Mouse (Mus musculus): ENCODE measurements around the gene F11r. TPM values are rescaled to one million over a fixed set of nuclear protein-coding genes. Genes with fewer than 3 reads are reported as not detected.
A peak's percentile ranks its signal among the peaks of the same experiment; 100 is the strongest.

Gene F11r
- total and polyA plus RNA-seq, 3 experiments: 0.31 to 1.8 TPM; not detected in 1

DNA sequence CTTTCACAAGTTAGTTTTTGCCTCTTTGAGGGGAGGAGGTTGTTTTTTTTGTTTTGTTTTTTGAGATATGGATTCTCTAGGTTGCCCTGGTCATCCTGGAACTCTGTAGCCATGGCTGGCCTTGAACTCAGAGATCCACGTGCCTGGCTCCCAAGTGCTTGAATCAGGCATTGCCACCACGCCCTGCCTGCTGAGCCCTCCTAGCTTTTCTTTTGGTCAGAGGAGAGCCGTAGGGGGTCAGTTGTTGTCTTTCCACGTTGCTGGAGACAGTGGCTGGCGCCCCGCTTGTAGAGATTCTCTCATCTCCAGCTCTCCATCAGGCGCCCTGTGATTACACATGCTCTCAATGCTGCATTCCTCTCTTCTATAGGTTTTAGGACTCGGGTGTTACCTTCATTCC lies 23.7 kb upstream of the F11r start:
- no peak for DNase-seq (ENCODE audit: low read depth, low spot score)
- no peak overlapping the region for H3K4me3 ChIP-seq (ENCODE audit: control insufficient read depth in 1 of 2, insufficient read depth in 1 of 2, low read depth in 2 of 2, low read length in 2 of 2)
- peaks cover 30% of the 10 kb centered on the region for H3K79me2 ChIP-seq (ENCODE audit: control insufficient read depth, insufficient read depth, low read length, poor library complexity)
- peaks cover 1 to 12% of the 10 kb centered on the region in 2 experiments; a peak in 3 of 4 replicates for H3K36me3 ChIP-seq (ENCODE audit: control insufficient read depth in 1 of 2, insufficient read depth in 2 of 2, low read length in 2 of 2)
- H3K9me3 ChIP-seq (replicated peaks; ENCODE audit: insufficient read depth, low read length): no peaks in the 10 kb centered on the region
- H3K4me1 ChIP-seq (ENCODE audit: control insufficient read depth in 1 of 2, insufficient read depth in 2 of 2, low read length in 2 of 2): 0 out of 4 replicates have a peak, but pooled peaks cover 0 to 6% of the 10 kb centered on the region in 2 experiments
- no peak overlapping the region for H3K27ac ChIP-seq (ENCODE audit: control insufficient read depth, low read depth, low read length)
- no peak for TF ChIP-seq RAD21 (IDR thresholded peaks at IDR 0.05; ENCODE audit: low read depth, low read length)
- no peak for TF ChIP-seq SMC3 (IDR thresholded peaks at IDR 0.05; ENCODE audit: low read depth, low read length)
- TF ChIP-seq E2F4 (IDR thresholded peaks at IDR 0.05; ENCODE audit: borderline replicate concordance, low read depth, low read length): no peak
- no peak for TF ChIP-seq NELFE (IDR thresholded peaks at IDR 0.05; ENCODE audit: low read depth, low read length)
- no peak for TF ChIP-seq POLR2AphosphoS2 (IDR thresholded peaks at IDR 0.05; ENCODE audit: low read length)
- TF ChIP-seq ZMIZ1 (IDR thresholded peaks at IDR 0.05; ENCODE audit: low read depth, low read length): no peak
- TF ChIP-seq HCFC1 (IDR thresholded peaks at IDR 0.05; ENCODE audit: low read depth, low read length): no peak
- TF ChIP-seq ELF1 (IDR thresholded peaks at IDR 0.05; ENCODE audit: low read depth, low read length): no peak
- TF ChIP-seq JUND (IDR thresholded peaks at IDR 0.05; ENCODE audit: low read depth, low read length): no peak
- no peak for TF ChIP-seq EP300 (IDR thresholded peaks at IDR 0.05; ENCODE audit: low read depth in 1 of 2, low read length in 2 of 2)
- TF ChIP-seq CTCF (IDR thresholded peaks at IDR 0.05 in 2 of 3, conservative IDR thresholded peaks at IDR 0.05 in 1 of 3; ENCODE audit: control insufficient read depth in 1 of 3, insufficient read depth in 1 of 3, low read depth in 2 of 3, low read length in 3 of 3, poor library complexity in 1 of 3, severe bottlenecking in 1 of 3): no peak
- no peak for TF ChIP-seq USF2 (IDR thresholded peaks at IDR 0.05; ENCODE audit: borderline replicate concordance in 1 of 2, insufficient read depth in 1 of 2, low read depth in 1 of 2, low read length in 2 of 2)
- H3K9ac ChIP-seq (ENCODE audit: control insufficient read depth, low read depth, low read length, poor library complexity, severe bottlenecking): no peak overlapping the region
- H3K27me3 ChIP-seq (ENCODE audit: control insufficient read depth in 1 of 2, insufficient read depth in 2 of 2, low read length in 2 of 2): no peaks in the 10 kb centered on the region

DNA sequence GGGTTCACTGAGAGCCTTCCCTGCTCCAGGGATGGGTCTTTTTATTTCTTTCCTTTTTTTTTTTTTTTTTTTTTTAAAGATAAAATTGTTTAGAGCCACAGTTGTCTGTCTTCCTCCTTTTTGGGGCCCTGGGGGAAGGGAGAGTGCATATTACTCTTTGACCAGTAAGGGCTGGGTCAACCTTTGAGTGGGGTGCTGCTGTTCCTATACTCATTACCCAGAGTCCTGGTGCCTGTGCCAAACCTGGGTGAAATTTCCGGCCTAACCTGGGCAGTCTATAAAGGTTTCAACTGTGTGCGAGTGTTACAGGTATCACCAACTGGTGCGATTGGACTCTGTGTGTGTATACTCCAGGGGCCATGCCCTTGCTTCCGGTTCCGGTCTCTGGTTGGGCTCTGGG lies 18.7 kb upstream of the F11r start, which contains the start of gene Tstd1:
Tstd1 (plus strand) TSS at position 213 of the 400 bp plus-strand sequence.
- H3K36me3 ChIP-seq (ENCODE audit: control insufficient read depth in 1 of 2, insufficient read depth in 2 of 2, low read length in 2 of 2): peaks cover 1 to 12% of the 10 kb centered on the region in 2 experiments; a peak in 3 of 4 replicates

DNA sequence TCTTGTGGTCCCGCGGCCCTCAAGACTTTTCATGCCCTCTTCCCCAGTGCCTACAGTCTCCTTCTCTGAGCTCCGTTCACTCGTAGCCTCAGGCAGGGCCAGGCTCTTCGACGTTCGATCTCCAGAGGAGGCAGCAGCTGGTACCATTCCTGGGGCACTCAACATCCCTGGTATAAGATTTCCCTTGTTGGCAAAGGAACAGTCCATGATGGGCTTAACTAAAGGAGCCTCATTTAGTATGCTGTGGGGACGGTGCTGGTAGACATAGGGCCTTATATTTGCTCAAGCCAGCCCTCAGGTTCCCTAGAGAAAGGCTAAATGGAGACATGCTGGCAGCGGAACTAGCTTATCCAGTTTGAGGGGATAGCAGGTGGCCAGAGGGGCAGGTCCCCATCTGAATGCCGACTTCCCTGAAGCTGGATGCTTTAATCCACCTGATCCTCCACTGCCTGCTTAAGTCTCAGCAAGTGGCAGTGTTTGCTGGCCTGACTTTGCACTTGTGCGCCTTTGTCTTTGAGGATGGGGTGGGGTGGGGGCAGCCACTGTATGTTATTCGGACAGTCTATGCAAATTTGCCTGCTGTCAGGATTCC lies 17.9 kb upstream of the F11r start:
- TF ChIP-seq CTCF (IDR thresholded peaks at IDR 0.05 in 2 of 3, conservative IDR thresholded peaks at IDR 0.05 in 1 of 3; ENCODE audit: control insufficient read depth in 1 of 3, insufficient read depth in 1 of 3, low read depth in 2 of 3, low read length in 3 of 3, poor library complexity in 1 of 3, severe bottlenecking in 1 of 3) (no peak), ZKSCAN1 (IDR thresholded peaks at IDR 0.05; ENCODE audit: low read depth, low read length) (no peak), MAX (IDR thresholded peaks at IDR 0.05; ENCODE audit: low read length) (no peak), ZNF384 (IDR thresholded peaks at IDR 0.05; ENCODE audit: low read depth, low read length) (no peak), TCF12 (IDR thresholded peaks at IDR 0.05; ENCODE audit: low read depth, low read length) (no peak), USF2 (IDR thresholded peaks at IDR 0.05; ENCODE audit: borderline replicate concordance in 1 of 2, insufficient read depth in 1 of 2, low read depth in 1 of 2, low read length in 2 of 2) (no peak), RCOR1 (IDR thresholded peaks at IDR 0.05; ENCODE audit: low read depth, low read length) (no peak), EP300 (IDR thresholded peaks at IDR 0.05; ENCODE audit: low read depth in 1 of 2, low read length in 2 of 2) (no peak), ELF1 (IDR thresholded peaks at IDR 0.05; ENCODE audit: low read depth, low read length) (no peak), SMC3 (IDR thresholded peaks at IDR 0.05; ENCODE audit: low read depth, low read length) (no peak)
- Histone ChIP-seq H3K79me2 (ENCODE audit: control insufficient read depth, insufficient read depth, low read length, poor library complexity) (no peaks in the 10 kb centered on the region; the same call in 1 of the 2 replicates), H3K4me1 (ENCODE audit: control insufficient read depth in 1 of 2, insufficient read depth in 2 of 2, low read length in 2 of 2) (peaks cover 0 to 6% of the 10 kb centered on the region in 2 experiments; a peak in 1 of 4 replicates), H3K27me3 (ENCODE audit: control insufficient read depth in 1 of 2, insufficient read depth in 2 of 2, low read length in 2 of 2) (no peaks in the 10 kb centered on the region), H3K27ac (ENCODE audit: control insufficient read depth, low read depth, low read length) (no peak overlapping the region), H3K9ac (ENCODE audit: control insufficient read depth, low read depth, low read length, poor library complexity, severe bottlenecking) (no peak overlapping the region), H3K4me3 (ENCODE audit: control insufficient read depth in 1 of 2, insufficient read depth in 1 of 2, low read depth in 2 of 2, low read length in 2 of 2) (no peak overlapping the region), H3K36me3 (ENCODE audit: control insufficient read depth in 1 of 2, insufficient read depth in 2 of 2, low read length in 2 of 2) (peaks cover 1 to 10% of the 10 kb centered on the region in 2 experiments; a peak in 3 of 4 replicates), H3K9me3 (replicated peaks; ENCODE audit: insufficient read depth, low read length) (no peaks in the 10 kb centered on the region)
- DNase-seq (ENCODE audit: low read depth, low spot score): no peak

More for the DNA sequence above, 18.7 kb upstream of the F11r start, which contains the start of gene Tstd1:
- Histone ChIP-seq H3K79me2 (ENCODE audit: control insufficient read depth, insufficient read depth, low read length, poor library complexity) (peaks cover 7% of the 10 kb centered on the region), H3K4me3 (ENCODE audit: control insufficient read depth in 1 of 2, insufficient read depth in 1 of 2, low read depth in 2 of 2, low read length in 2 of 2) (no peak within 1 kb of the TSS), H3K27ac (ENCODE audit: control insufficient read depth, low read depth, low read length) (no peak within 1 kb of the TSS), H3K9ac (ENCODE audit: control insufficient read depth, low read depth, low read length, poor library complexity, severe bottlenecking) (no peak within 1 kb of the TSS), H3K9me3 (replicated peaks; ENCODE audit: insufficient read depth, low read length) (no peaks in the 10 kb centered on the region), H3K4me1 (ENCODE audit: control insufficient read depth in 1 of 2, insufficient read depth in 2 of 2, low read length in 2 of 2) (peaks cover 0 to 6% of the 10 kb centered on the region in 2 experiments; a peak in 1 of 4 replicates), H3K27me3 (ENCODE audit: control insufficient read depth in 1 of 2, insufficient read depth in 2 of 2, low read length in 2 of 2) (no peaks in the 10 kb centered on the region)
- TF ChIP-seq MXI1 (IDR thresholded peaks at IDR 0.05; ENCODE audit: low read depth, low read length) (no peak), ZNF384 (IDR thresholded peaks at IDR 0.05; ENCODE audit: low read depth, low read length) (peak; percentile 58; the same call in 1 of the 2 replicates)
- DNase-seq (ENCODE audit: low read depth, low spot score): no peak

Measured in MEL (cell line).